Mouse (Mus musculus): ENCODE results near the gene 5730409E04Rik.

DNA sequence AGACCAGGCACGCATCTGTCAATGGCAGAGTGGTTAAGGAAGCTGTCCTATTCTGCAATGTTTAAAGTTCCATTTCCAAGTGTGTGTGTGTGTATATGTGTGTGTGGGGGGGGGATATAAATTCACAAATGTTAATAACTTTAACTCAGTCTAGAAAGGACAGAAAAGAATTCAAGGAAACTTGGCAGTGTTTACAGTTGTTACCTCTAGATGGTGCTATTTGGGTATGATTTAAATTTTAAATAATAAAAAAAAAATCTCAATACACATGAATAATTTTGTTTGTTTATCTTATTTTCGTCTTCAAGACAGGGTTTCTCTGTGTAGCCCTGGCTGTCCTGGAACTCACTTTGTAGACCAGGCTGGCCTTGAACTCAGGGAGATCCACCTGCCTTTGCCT, 22.3 kb downstream of the 5730409E04Rik start:
- TF ChIP-seq CTCF (IDR thresholded peaks at IDR 0.05; ENCODE audit: borderline replicate concordance, insufficient read depth, low read length) (no peak), POLR2A (IDR thresholded peaks at IDR 0.05; ENCODE audit: low read depth, low read length) (no peak)
